In the genomic region with DNA sequence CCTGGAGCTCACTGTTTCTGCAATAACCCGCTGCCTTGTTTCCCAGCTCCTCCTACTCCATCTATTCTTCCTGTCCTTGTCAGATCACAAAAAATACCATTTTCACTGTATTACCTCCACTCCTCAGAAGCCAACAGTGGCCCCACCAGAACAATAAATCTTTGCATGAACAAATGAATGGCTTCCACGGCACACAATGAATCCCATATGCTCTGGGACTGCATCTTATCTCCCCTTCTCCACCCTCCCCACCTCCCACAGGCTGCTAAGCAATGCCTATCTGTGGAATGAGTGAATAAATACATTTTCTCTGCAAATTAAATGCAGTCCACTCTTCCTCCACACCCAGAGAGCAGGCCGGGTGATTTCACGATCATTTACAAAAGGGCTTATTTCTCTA, we compare ENCODE assay signal across 18 mouse cellular contexts. TPM values are rescaled to one million over a fixed set of nuclear protein-coding genes. Genes with fewer than 3 reads are reported as not detected.
DNase-seq lines count a peak whose midpoint lies in the region; ATAC-seq lines count a peak whose summit lies in the region.
"Had no signal": no experiment of that assay in that cellular context is flagged by ENCODE, and none has a peak within 500 bp of the region (broad histone marks: within the 10 kb centered on the region; RNA-seq: fewer than 3 reads in every experiment).

No protein-coding gene starts in this region.

- no peak overlapping the region for H3K4me2 ChIP-seq in liver, embryonic 11.5 days
- no peak overlapping the region for H3K4me2 ChIP-seq in liver, embryonic 13.5 days
- H3K4me2 ChIP-seq in neural tube, embryonic 12.5 days (replicated peaks): no peak overlapping the region
- no peak overlapping the region for H3K4me2 ChIP-seq in heart, embryonic 11.5 days
- H3K4me2 ChIP-seq: forebrain, embryonic 15.5 days; lung, embryonic 14.5 days had no signal

- no peaks in the 10 kb centered on the region for H3K27me3 ChIP-seq in liver, embryonic 11.5 days (replicated peaks; ENCODE audit: control insufficient read depth, insufficient read depth, low read length)
- no peaks in the 10 kb centered on the region for H3K27me3 ChIP-seq in liver, embryonic 13.5 days
- H3K27me3 ChIP-seq in neural tube, embryonic 12.5 days (replicated peaks): no peaks in the 10 kb centered on the region
- no peaks in the 10 kb centered on the region for H3K27me3 ChIP-seq in heart, embryonic 11.5 days (ENCODE audit: control insufficient read depth, insufficient read depth, low read length)
- H3K27me3 ChIP-seq: forebrain, embryonic 15.5 days had no signal

- no peaks in the 10 kb centered on the region for H3K9me3 ChIP-seq in liver, embryonic 11.5 days (ENCODE audit: control insufficient read depth, low read length)
- H3K9me3 ChIP-seq in liver, embryonic 13.5 days (replicated peaks): no peaks in the 10 kb centered on the region
- no peaks in the 10 kb centered on the region for H3K9me3 ChIP-seq in neural tube, embryonic 12.5 days
- H3K9me3 ChIP-seq in heart, embryonic 11.5 days (replicated peaks; ENCODE audit: control insufficient read depth, low read length): no peaks in the 10 kb centered on the region
- H3K9me3 ChIP-seq: forebrain, embryonic 15.5 days had no signal

- H3K4me1 ChIP-seq in liver, embryonic 11.5 days (replicated peaks; ENCODE audit: control insufficient read depth, insufficient read depth, low read length): peaks cover 23% of the 10 kb centered on the region
- H3K4me1 ChIP-seq in liver, embryonic 13.5 days (replicated peaks): peaks cover 41% of the 10 kb centered on the region
- peaks cover 9% of the 10 kb centered on the region for H3K4me1 ChIP-seq in neural tube, embryonic 12.5 days
- H3K4me1 ChIP-seq in heart, embryonic 11.5 days (ENCODE audit: control insufficient read depth, insufficient read depth, low read length): peaks cover 19% of the 10 kb centered on the region

- H3K9ac ChIP-seq in liver, embryonic 11.5 days (ENCODE audit: low read depth, low read length): no peak overlapping the region
- H3K9ac ChIP-seq in liver, embryonic 13.5 days: no peak overlapping the region
- H3K9ac ChIP-seq in neural tube, embryonic 12.5 days: no peak overlapping the region
- no peak overlapping the region for H3K9ac ChIP-seq in heart, embryonic 11.5 days (ENCODE audit: low read depth, low read length)
- H3K9ac ChIP-seq: forebrain, embryonic 15.5 days; lung, embryonic 14.5 days had no signal

- no peak for ATAC-seq in liver, embryonic 11.5 days (replicated peaks; ENCODE audit: low FRiP score)
- no peak for ATAC-seq in liver, embryonic 13.5 days (ENCODE audit: low read depth)
- peak; percentile 39; the same call in 1 of the 2 replicates for ATAC-seq in neural tube, embryonic 12.5 days (ENCODE audit: low FRiP score, low read depth)
- no peak for ATAC-seq in heart, embryonic 11.5 days (replicated peaks; ENCODE audit: insufficient number of reproducible peaks, low FRiP score, low TSS enrichment)
- ATAC-seq: forebrain, embryonic 15.5 days; intestine, embryonic 16.5 days had no signal

- intact Hi-C loops in left cerebral cortex, postnatal 4 days (cut with DNase I): no loop called here

- WGBS in liver, embryonic 11.5 days: 39% methylated on average over 4 of the region's 4 CpGs
- WGBS in liver, embryonic 13.5 days (ENCODE audit: insufficient replicate concordance): 45% methylated on average over 4 of the region's 4 CpGs
- WGBS in neural tube, embryonic 12.5 days: 33% methylated on average over 4 of the region's 4 CpGs
- WGBS in heart, embryonic 11.5 days (ENCODE audit: insufficient replicate concordance): 51% methylated on average over 4 of the region's 4 CpGs

- peak overlapping the region; percentile 51 for H3K27ac ChIP-seq in liver, embryonic 11.5 days (ENCODE audit: low read depth, low read length)
- peak overlapping the region; percentile 75 for H3K27ac ChIP-seq in liver, embryonic 13.5 days
- no peak overlapping the region for H3K27ac ChIP-seq in neural tube, embryonic 12.5 days
- no peak overlapping the region for H3K27ac ChIP-seq in heart, embryonic 11.5 days (ENCODE audit: low read depth, low read length)
- H3K27ac ChIP-seq: forebrain, embryonic 15.5 days; heart, adult 2 months had no signal

- H3K36me3 ChIP-seq in liver, embryonic 11.5 days (ENCODE audit: control insufficient read depth, insufficient read depth, low read length): no peaks in the 10 kb centered on the region
- no peaks in the 10 kb centered on the region for H3K36me3 ChIP-seq in liver, embryonic 13.5 days
- no peaks in the 10 kb centered on the region for H3K36me3 ChIP-seq in neural tube, embryonic 12.5 days
- H3K36me3 ChIP-seq in heart, embryonic 11.5 days (ENCODE audit: control insufficient read depth, insufficient read depth, low read length): no peaks in the 10 kb centered on the region
- H3K36me3 ChIP-seq: forebrain, embryonic 15.5 days had no signal

- H3K4me3 ChIP-seq in liver, embryonic 11.5 days (ENCODE audit: low read depth, low read length): no peak overlapping the region
- no peak overlapping the region for H3K4me3 ChIP-seq in liver, embryonic 13.5 days (replicated peaks)
- no peak overlapping the region for H3K4me3 ChIP-seq in neural tube, embryonic 12.5 days
- H3K4me3 ChIP-seq in heart, embryonic 11.5 days (ENCODE audit: low read depth, low read length): no peak overlapping the region
- H3K4me3 ChIP-seq: forebrain, embryonic 15.5 days; heart, adult 2 months had no signal

- peak; percentile 32 for DNase-seq in embryo, embryonic 10.5 days (ENCODE audit: low spot score)
- DNase-seq in embryo, embryonic 9.5 days (ENCODE audit: extremely low spot score): no peak
- DNase-seq in liver, embryonic 11.5 days (ENCODE audit: low spot score): no peak
- DNase-seq in liver: no peak
- no peak for DNase-seq in liver, embryonic 13.5 days
- no peak for DNase-seq in left cerebral cortex, postnatal 4 days
- DNase-seq: adrenal gland, postnatal 10 days; cerebellum, adult 2 months; gastrocnemius, postnatal 10 days; heart, adult 2 months; kidney, postnatal 25 days; layer of hippocampus, adult 9-11 months; lung, embryonic 14.5 days; thymus, adult 18-20 months had no signal

RNA-seq across cellular contexts. Expression of a gene that starts 57.0 kb away (rescaled TPM):
- 3.4 and 3.8 TPM in 2 replicates for polyA plus RNA-seq in liver, embryonic 11.5 days (2014; fragmentation: Nextera tagmentation; extraction: Ambion mirVana)
- polyA plus RNA-seq in liver, embryonic 13.5 days (2015; fragmentation: Nextera tagmentation; extraction: Ambion mirVana): 3.4 and 3.8 TPM in 2 replicates
- polyA plus RNA-seq in neural tube, embryonic 12.5 days (2016; fragmentation: Nextera tagmentation; extraction: Ambion mirVana): 4.0 and 4.8 TPM in 2 replicates
- 1 to 10 TPM; 3.2 to 3.7 TPM for total RNA-seq in left cerebral cortex, postnatal 4 days (2021)
- polyA plus RNA-seq in heart, embryonic 11.5 days (2014; fragmentation: Nextera tagmentation; extraction: Ambion mirVana): 5.2 and 8.9 TPM in 2 replicates

Comparison
In these comparisons a context has a peak if more than half of its experiments do, and no peak if none do; other contexts are left out.
1. H3K27ac ChIP-seq: peak in liver, embryonic 11.5 days (single experiment) and liver, embryonic 13.5 days (single experiment); none in neural tube, embryonic 12.5 days (single experiment) and heart, embryonic 11.5 days (single experiment).